Mouse (Mus musculus) neural tube, embryonic 15.5 days (tissue): Measurements from ENCODE around the gene Raet1d. TPM values are rescaled to one million over a fixed set of nuclear protein-coding genes. Genes with fewer than 3 reads are reported as not detected.
"Not testable (repeated sequence)": the region's sequence is repeated elsewhere in the genome, so short reads cannot be mapped to it uniquely, and the experiment has no call there.

Source experiments
- ATAC-seq: fragments of 200-750 bp; cut with Nextera tagmentation; 2 replicates; pipeline ENCODE4 v1.8.0; 2017; ENCODE audit warnings: mild to moderate bottlenecking, moderate TSS enrichment, moderate library complexity; ENCODE audit not compliant: low FRiP score
- H3K27ac ChIP-seq: fragments of 300-500 bp; sonication (generic); replicated peaks from 2 replicates; pipeline ENCODE4 v1.5.1; 2015; ENCODE audit warnings: mild to moderate bottlenecking, inconsistent platforms
- H3K27me3 ChIP-seq: fragments of 300-500 bp; sonication (generic); replicated peaks from 2 replicates; pipeline ENCODE4 v1.6.1; 2015; ENCODE audit warnings: inconsistent platforms
- H3K36me3 ChIP-seq: fragments of 300-500 bp; sonication (generic); 2 replicates; pipeline ENCODE4 v1.6.1; 2015; ENCODE audit warnings: inconsistent platforms
- H3K4me1 ChIP-seq: fragments of 300-500 bp; sonication (generic); 2 replicates; pipeline ENCODE4 v1.6.1; 2015; ENCODE audit warnings: inconsistent platforms
- H3K4me2 ChIP-seq: fragments of 300-500 bp; sonication (generic); 2 replicates; pipeline ENCODE4 v1.6.1; 2015; ENCODE audit warnings: inconsistent platforms, mild to moderate bottlenecking, moderate library complexity
- H3K4me3 ChIP-seq: fragments of 300-500 bp; sonication (generic); replicated peaks from 2 replicates; pipeline ENCODE4 v1.5.1; 2015; ENCODE audit warnings: mild to moderate bottlenecking, inconsistent platforms
- H3K9ac ChIP-seq: fragments of 300-500 bp; sonication (generic); replicated peaks from 2 replicates; pipeline ENCODE4 v1.6.1; 2015; ENCODE audit warnings: mild to moderate bottlenecking, inconsistent platforms
- H3K9me3 ChIP-seq: fragments of 300-500 bp; sonication (generic); replicated peaks from 2 replicates; pipeline ENCODE4 v1.6.1; 2016; ENCODE audit warnings: inconsistent platforms
- whole genome bisulfite sequencing: fragments of 180-500 bp; shearing (Covaris S2); methylation state at CpG from one replicate; pipeline ENCODE4 v1.1.7; 2015; ENCODE audit warnings: mixed read lengths; 5-methylcytosine and 5-hydroxymethylcytosine counted together
- polyA plus RNA-seq: library from polyadenylated mRNA; unstranded; fragments of >200 nt; fragmentation: Nextera tagmentation; extraction: Ambion mirVana; gene quantifications from 2 replicates; pipeline ENCODE4 v1.2.1, GENCODE M21; 2015

Raet1d gene
- polyA plus RNA-seq: 2.0 TPM in 2 replicates

DNA sequence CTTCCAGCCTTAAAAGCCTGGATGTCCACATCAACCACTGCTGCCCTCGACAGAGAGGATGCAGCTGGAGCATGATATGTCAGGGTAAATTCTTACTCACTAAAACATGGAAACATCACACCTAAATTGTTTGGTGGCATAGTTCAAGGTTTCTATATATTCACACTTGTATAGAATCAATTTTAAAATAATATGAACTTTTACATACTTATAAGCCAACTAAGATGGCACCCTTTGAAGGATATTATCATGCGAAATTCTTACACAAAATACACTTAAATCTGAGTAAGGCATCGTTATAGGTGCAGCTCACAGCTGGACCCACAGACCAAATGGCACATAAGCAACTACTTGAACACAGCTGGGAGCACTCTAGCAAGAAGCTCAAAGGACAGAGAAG is at the start of gene Raet1d:
Gene Raet1d (plus strand): TSS at position 301 of the 400 bp plus-strand sequence.
- H3K27me3 ChIP-seq, H3K4me1 ChIP-seq, H3K4me3 ChIP-seq, H3K27ac ChIP-seq, H3K36me3 ChIP-seq, H3K9ac ChIP-seq, H3K9me3 ChIP-seq, ATAC-seq: not testable (repeated sequence)
- 83% methylated on average over 3 of the region's 3 CpGs for WGBS
- H3K4me2 ChIP-seq: peak within 1 kb of the TSS; percentile 47; the same call in 1 of the 2 replicates

DNA sequence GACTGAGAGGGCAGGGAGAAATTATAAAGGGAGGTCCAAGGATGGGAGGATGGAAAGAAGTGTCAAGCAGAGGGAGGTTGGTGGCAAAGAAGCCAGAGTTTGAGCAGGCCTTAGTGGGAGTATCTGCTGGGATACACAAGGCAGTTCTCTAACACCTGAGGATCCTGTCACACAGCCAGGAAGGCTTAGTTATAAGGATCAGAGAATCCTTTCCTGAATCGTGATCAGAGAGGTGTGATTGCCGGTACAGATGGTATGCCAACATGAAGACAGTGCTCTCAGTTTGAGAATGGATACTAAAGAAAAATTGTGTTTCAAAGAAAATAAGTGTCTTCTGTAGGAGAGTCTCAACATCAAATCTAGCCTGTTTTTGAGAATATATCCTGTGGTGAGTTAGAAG is 37.5 kb upstream of the Raet1d start:
- Histone ChIP-seq H3K27me3 (no peaks in the 10 kb centered on the region), H3K9me3 (no peaks in the 10 kb centered on the region), H3K4me1 (no peaks in the 10 kb centered on the region), H3K9ac (no peak overlapping the region), H3K27ac (no peak overlapping the region), H3K36me3 (no peaks in the 10 kb centered on the region), H3K4me2 (no peak overlapping the region), H3K4me3 (no peak overlapping the region)
- WGBS: 88% methylated on average over 2 of the region's 2 CpGs
- ATAC-seq: no peak

DNA sequence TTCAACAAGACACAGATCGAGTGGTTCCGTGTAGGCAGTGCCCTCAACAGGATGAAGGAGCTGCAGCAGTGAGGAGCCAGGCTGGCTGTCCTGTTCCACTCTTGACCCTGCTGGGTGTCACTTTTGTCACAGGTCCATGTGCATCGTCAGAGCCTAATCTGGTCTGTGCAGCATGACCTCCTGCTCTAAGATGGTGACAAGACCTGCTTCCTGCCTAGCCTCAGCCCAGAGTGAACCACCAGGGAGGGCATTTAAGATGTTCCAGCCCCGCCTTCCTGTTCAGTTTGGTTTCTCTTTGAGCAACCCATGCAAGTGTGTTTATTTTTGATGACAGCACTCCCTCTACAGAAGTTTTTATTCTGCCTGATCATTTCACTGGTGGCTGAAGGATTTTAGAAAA is 14.6 kb upstream of the Raet1d start:
- H3K36me3 ChIP-seq, ATAC-seq, H3K27me3 ChIP-seq, H3K4me2 ChIP-seq, H3K4me3 ChIP-seq, H3K9me3 ChIP-seq, H3K27ac ChIP-seq, H3K9ac ChIP-seq, H3K4me1 ChIP-seq: not testable (repeated sequence)
- WGBS: 80% methylated on average over 4 of the region's 4 CpGs

DNA sequence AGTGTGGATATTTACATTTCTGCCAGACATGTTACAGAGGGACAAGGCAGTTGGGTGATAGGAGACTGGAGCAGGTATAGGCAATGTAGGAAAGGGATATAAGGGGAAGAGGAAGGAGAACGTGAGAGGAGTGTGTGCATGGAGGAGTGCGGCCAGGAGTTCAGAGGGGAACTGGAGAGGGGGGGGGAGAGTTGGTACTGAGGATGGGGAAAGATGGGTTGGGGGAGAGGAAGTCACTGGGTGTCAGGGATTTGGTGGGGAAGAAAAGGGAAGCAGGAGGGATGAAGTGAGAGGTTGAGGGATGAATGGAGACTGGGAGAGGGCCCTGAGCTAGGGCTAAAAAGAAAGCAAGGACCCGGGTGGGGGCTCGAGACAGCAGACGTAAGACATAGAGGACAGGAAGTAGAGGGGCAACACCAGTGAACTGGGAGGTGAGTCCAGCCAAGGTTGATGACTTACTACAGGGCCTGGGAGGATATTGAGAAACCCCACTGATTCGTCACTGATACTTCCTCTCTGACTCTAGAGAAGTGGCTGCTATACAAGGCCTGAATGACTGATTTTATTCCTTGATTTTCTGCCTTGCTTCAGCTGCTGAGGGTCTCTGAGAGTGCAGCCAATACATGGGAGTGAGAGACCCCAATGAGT is 6.7 kb upstream of the Raet1d start:
- H3K27ac ChIP-seq, H3K36me3 ChIP-seq, H3K9ac ChIP-seq, H3K4me2 ChIP-seq, ATAC-seq, H3K4me1 ChIP-seq, H3K27me3 ChIP-seq, H3K4me3 ChIP-seq, H3K9me3 ChIP-seq: not testable (repeated sequence)
- 86% methylated on average over 6 of the region's 6 CpGs for WGBS

DNA sequence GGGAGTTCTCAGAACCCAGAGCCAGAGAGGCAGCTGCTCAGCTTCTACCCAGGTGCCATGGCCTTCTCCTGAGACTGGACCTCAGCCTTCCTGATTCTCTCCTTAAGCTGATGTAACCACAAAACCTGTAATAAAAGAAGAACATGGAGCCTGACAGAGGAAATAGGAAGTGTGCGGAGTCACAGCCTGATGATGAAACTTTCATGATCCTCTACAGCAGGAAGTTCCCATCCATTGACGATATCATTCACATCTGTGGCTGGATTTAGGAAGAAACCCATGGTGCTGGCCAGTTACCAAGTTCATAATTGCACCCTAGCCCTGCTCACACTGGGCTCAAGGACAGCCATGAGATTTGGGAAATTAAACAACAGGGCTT is 6.2 kb upstream of the Raet1d start:
- 86% methylated on average over 2 of the region's 2 CpGs for WGBS
- H3K36me3 ChIP-seq, H3K27ac ChIP-seq, H3K4me1 ChIP-seq, H3K9me3 ChIP-seq, H3K9ac ChIP-seq, H3K4me3 ChIP-seq, H3K27me3 ChIP-seq, ATAC-seq, H3K4me2 ChIP-seq: not testable (repeated sequence)

DNA sequence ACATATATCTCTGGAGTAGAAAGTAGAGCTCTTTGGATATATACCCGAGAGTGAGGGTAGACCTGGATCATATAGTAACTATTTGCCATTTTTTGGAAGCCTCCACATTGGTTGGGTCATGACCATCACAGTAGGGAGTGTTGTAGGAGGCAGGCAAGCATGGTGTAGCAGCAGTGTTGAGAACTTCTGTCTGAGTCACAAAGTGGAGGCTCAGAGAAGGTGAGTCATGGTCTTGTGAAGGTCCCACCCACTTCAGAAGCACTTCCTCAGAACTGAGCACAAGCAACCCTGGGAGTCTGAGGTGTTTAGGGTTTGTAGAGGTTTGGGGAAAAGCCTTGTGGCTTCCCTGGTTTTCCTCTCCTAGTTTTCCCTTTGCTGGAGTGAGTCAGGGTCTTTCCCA is 3.0 kb upstream of the Raet1d start:
- 86% methylated on average over 1 of the region's 1 CpGs for WGBS
- H3K36me3 ChIP-seq, H3K9ac ChIP-seq, H3K27ac ChIP-seq, H3K4me3 ChIP-seq, H3K4me1 ChIP-seq, H3K4me2 ChIP-seq, H3K27me3 ChIP-seq, ATAC-seq, H3K9me3 ChIP-seq: not testable (repeated sequence)

DNA sequence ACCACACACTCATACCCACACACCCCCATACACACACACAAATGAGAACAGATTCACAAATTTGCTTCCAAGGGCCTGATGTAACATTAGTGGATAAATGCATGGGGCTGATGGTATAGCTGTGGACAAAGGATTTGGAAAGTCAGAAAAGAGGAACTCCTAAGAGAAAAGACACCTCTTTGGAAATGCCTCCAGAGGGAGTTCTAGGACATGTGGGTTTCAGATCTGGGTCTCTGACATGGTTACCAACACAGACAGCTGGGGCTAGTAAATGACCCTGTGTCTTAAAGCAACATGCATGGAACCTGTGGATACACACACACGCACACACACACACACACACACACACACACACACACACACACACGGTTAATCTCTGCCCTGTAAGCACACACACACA is 605 bp downstream of the Raet1d start:
- not testable (repeated sequence) for H3K4me3 ChIP-seq, H3K27ac ChIP-seq, ATAC-seq, H3K4me2 ChIP-seq, H3K9me3 ChIP-seq, H3K4me1 ChIP-seq, H3K27me3 ChIP-seq, H3K9ac ChIP-seq, H3K36me3 ChIP-seq
- WGBS: 38% methylated on average over 2 of the region's 2 CpGs

DNA sequence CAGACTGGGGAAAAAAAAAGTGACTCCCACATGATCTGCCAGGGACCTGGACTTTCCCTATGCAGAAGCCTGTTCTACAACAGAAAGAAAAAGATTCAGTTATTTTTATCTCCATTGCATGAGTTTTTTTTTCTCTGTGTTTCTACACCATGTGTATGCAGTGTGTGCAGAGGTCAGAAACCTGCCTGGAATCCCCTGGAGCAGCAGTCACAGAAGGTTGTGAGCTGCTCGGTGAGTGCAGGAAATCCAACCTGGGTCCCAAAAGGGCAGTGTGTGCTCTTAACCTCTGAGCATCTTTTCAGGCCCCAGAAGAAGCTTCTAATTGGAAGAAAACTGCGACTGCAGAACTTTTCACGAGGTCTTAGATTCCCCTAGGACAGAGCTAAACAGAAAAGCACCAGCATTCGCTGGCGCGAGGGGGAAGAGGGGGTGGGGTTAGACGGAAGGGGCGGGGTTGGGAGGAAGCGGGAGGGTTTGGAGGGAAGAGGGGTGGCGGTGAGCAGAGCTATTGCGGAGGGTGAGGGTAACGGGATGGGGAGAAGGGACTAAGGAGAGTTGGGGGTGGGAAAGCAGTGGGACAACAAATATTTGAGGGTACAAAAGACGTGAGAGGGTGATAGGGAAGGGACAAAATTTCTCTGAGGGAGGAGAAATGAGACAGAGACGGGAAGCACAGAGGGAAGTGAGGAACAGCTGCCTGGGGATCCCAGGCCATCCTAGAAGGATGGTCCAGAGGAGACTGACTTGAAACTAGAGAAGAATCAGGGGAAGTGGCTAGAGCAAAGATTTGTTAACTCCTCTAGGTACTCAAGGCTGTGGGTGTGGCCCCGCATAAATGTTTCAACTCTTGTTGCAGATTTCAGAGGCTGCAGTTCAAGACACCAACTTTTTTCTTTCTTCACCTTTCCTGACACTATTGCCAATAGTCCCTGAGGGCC is 1.3 kb downstream of the Raet1d start:
- not testable (repeated sequence) for H3K9me3 ChIP-seq, H3K36me3 ChIP-seq, H3K27ac ChIP-seq, H3K27me3 ChIP-seq, H3K9ac ChIP-seq, H3K4me3 ChIP-seq, H3K4me1 ChIP-seq
- peak overlapping the region; percentile 47 for H3K4me2 ChIP-seq
- under 1% methylated on average over 10 of the region's 15 CpGs for WGBS
- peak; percentile 59; the same call in 1 of the 2 replicates for ATAC-seq

DNA sequence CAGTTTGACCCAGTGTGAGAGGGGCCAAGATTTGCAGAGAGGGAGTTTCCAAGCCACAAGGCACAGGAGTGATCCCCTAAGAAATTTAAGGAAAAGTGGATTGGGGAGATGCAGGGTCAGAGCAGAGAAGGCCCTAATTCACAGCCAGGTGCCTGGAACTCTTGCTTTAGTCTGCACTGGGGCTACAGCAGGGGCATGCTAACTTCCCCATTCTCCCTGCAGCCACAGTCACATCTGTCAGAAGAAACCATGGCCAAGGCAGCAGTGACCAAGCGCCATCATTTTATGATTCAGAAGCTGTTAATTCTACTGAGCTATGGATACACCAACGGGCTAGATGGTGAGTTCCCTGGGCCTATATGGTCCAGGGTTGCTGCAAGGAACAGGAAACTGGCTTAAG is 2.1 kb downstream of the Raet1d start:
- not testable (repeated sequence) for H3K36me3 ChIP-seq, H3K4me2 ChIP-seq, H3K27ac ChIP-seq, H3K4me1 ChIP-seq, H3K27me3 ChIP-seq, ATAC-seq, H3K4me3 ChIP-seq, H3K9me3 ChIP-seq, H3K9ac ChIP-seq
- 92% methylated on average over 2 of the region's 2 CpGs for WGBS

DNA sequence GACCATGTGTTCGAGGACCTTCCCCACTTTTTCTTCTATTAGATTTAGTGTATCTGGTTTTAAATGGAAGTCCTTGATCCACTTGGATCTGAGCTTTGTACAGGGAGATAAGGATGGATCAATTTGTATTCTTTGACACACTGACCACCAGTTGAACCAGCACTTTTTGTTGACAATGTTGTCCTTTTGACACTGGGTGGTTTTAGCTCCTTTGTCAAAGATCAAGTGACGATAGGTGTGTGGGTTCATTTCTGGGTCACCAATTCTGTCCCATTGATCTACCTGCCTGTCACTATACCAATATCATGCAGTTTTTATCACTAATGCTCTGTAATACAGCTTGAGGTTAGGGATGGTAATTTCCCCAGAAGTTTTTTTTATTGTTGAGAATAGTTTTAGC is 4.6 kb downstream of the Raet1d start:
- 87% methylated on average over 2 of the region's 2 CpGs for WGBS
- H3K36me3 ChIP-seq, H3K9ac ChIP-seq: not testable (repeated sequence)

DNA sequence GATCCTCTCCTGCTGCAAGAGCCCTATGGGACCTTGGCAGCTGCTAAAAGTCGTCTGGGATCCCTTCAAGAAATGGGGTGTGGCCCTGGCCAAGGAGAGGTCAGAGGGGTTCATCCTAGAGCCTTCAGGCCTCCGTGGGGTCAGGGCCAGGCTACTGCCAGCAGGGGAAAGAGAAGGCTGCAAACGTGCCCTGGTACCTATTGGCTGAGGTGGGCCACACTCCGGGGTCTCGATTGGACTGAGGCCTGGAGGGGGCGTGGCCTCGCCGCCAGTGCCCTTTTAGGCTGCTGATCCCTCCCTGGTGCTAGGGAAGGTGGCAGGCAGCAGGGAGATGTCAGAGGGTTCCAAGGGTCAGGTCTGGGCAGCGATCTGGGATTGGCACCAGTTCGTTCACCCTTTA is 20.9 kb downstream of the Raet1d start:
- not testable (repeated sequence) for H3K9me3 ChIP-seq, H3K9ac ChIP-seq, H3K27me3 ChIP-seq, H3K36me3 ChIP-seq, H3K4me1 ChIP-seq, H3K27ac ChIP-seq, H3K4me3 ChIP-seq
- ATAC-seq: peak; percentile 74
- WGBS: 3% methylated on average over 3 of the region's 10 CpGs
- H3K4me2 ChIP-seq: peak overlapping the region; percentile 28

More for the DNA sequence above, 4.6 kb downstream of the Raet1d start:
- H3K27me3 ChIP-seq, H3K4me3 ChIP-seq, H3K4me2 ChIP-seq, H3K27ac ChIP-seq, H3K9me3 ChIP-seq, H3K4me1 ChIP-seq, ATAC-seq: not testable (repeated sequence)

DNA sequence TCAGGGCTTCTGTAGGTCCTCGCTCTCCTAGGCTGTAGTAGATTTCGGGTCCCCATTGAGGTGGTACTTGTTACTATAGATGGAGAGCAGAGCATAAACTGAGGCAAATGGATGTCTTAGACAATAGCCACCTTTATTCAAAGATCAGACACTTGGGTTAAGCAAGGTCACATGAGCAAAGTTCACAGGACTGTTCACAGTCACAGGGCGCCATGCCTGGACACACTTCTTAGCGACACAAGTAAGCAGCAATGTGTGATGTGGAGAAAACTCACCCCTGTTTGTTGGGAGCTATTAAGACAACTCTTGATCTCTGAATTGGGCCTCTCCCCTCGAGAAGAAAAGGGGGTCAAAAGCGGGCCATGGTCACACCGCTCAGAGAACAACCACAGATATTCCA is 29.8 kb downstream of the Raet1d start:
- H3K36me3 ChIP-seq, H3K4me3 ChIP-seq, H3K4me2 ChIP-seq, H3K27me3 ChIP-seq, H3K9me3 ChIP-seq, H3K27ac ChIP-seq, ATAC-seq, H3K4me1 ChIP-seq, H3K9ac ChIP-seq: not testable (repeated sequence)
- 89% methylated on average over 7 of the region's 7 CpGs for WGBS
